Mouse (Mus musculus): ENCODE measurements around the gene Thada. TPM values are rescaled to one million over a fixed set of nuclear protein-coding genes. Genes with fewer than 3 reads are reported as not detected.

The Thada gene
- 28.2 and 32.7 TPM in 2 replicates for total RNA-seq (2015)
- 27.1 and 33.8 TPM in 2 replicates for total RNA-seq (2017)

DNA sequence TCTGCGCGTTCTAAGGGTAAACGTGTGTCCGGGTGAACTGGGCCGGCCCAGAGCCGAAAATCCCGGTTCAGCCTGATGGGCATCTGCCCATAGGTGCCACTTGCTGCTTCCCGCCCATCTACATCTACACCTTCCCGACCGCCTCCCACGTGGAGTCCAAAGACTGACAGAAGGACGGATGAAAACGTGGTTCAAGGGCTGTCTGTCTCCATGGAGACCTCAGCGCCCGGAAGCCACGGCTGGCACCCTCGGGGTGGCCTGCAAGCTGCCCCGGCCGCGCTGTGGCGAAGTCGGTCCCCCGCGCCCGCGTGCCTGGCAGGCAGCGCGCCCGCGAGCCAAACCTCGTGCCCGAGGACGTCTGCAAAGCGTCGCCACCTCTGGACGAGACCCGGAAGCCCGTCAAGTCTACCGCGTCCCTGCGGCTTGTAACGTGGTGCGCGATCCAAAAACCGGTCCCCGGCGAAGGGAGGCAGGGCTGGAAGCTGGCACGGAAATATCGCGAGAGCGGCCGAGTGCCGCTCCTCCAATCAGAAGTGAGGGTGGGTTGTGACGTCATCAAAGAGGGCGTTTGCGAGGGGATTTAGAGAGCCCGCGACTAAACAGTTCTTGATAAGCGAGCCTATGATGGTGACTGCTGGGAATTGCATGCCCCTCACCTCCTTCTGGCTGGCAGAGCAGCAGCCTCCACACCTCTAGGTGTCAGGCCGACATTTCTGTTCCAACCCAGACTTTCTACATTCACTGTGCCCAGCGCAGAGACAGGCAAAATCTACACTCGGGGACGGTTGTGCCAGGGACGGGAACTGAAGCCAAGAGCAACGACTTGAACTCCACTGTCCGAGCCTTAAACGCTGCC lies at the start of gene Thada:
TSS of gene Thada (minus strand) at position 453 of the 856 bp plus-strand sequence.
- peak; percentile 98 for ATAC-seq (replicated peaks; ENCODE audit: poor library complexity)

DNA sequence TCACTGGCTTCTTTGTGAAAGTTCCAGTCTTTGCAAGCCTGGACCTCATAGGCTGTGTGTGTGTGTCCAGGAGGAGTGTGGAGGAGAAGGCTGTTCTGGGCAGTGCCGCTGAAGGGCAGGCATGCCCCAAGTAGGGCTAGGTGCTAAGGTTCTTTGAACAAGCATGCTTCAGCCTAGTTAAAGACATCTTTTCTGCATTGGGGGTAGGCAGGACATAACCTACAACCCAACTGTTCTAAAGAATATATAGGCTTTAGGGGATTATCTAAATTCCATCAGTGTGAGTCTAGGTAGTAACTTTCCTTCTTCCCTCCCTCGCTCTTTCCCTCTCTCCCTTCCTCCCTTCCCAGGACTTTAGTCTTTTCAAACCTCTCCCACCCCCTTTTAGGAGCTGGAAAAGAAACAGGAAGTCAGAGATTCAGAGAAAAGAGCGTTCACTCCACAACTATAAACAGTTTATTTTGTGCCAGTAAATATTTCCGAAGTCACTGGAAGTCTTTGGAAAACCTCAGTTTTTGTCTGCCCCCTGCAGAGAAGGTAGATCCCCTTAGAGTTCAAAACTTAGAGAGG lies 46.6 kb upstream of the Thada start:
- ATAC-seq (replicated peaks; ENCODE audit: poor library complexity): 0 out of 2 replicates have a peak, but pooled peaks have one; percentile 16

DNA sequence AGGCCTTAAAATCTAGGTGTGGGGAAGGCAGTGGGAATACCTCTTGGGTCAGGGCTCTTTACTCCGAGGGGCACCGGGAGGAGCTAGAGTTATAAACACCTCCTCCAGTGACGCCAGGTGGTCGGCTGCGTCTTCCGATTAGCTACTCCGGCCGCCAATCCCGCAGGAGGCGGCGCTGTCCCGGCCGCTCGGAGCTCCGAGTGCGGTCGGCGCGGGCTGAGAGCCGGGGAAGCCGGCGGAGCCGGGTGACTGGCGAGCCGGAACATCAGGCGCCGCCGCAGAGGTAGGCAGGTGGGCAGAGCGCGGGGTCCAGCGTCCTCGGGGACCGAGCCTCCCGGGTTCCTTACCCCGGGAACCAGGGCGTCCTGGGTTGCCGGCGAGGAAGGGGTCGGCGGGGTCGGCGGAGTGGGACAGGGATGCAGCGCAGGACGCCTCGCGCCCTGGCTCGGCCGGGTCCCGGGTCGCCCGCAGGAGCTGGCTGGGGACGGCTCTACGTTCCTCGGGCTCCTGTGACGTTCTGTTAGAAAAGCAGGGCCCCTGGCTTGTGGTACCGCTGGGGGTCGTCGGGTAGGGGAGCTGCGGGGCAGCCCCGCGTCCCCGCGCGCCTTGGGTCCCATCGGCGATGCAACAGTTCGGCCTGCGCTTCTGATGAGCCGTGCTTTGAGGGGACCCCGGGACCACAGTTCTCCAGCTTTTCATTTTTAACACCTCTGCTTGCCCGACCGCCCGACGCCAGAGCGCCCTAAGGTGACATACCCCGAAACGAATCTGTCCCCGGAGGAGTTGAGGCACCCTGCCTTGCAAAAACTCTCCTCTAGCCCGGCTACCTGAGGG lies 45.9 kb upstream of the Thada start, which contains the start of gene Plekhh2:
TSS of gene Plekhh2 (plus strand) at position 214 of the 834 bp plus-strand sequence.
- peak; percentile 78 for ATAC-seq (replicated peaks; ENCODE audit: poor library complexity)

DNA sequence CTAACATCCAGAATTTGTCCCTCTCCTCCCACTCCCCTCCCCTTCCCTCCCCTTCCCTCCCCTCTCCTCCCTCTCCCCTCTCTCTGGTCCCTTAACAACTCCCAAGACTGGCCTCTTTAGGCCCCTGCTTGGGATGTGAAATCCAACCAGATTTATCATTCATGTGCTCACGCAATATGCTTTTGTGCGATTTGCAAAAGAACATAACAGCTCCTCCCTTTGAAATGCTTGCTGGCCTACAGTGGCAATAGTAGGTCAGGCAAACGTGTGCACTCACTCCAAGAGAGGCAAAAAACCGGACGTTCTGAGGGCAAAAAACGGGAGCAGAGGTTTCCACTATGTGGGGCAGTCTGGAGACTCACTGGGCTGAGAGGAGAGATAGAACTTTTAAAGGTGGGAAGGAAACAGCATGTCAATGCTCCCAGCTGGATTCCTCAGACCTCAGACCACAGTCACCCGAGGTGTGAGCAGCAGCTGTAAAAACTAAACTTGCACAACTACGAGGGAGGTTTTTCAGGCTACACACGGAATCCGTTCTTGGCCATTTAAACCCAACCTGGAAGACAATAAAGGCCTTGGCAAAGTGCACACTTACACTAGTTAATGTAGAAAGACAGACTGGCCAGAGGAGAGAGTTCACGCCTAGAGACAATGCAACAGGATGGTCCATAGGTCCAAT lies 45.1 kb upstream of the Thada start:
- ATAC-seq (replicated peaks; ENCODE audit: poor library complexity): no peak

DNA sequence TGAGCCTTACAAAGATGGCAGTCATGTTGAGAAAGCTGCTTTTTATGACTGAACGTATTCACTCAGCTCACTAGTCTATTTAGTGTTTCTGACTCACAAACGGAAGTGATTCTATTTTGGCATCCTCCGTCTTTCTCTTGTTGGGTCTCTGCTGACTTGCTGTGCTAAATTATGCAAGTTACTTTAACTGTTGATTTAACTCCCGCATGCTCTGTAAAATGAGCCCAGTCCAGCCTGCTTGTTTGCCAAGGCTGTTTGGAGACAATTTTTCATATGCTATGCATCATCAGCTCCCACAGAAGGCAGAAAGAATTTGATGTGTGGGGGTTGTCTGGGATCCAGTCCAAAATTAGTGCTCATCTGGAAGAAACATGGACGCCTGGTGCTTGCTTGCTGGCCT lies 44.4 kb upstream of the Thada start:
- no peak for ATAC-seq (replicated peaks; ENCODE audit: poor library complexity)

DNA sequence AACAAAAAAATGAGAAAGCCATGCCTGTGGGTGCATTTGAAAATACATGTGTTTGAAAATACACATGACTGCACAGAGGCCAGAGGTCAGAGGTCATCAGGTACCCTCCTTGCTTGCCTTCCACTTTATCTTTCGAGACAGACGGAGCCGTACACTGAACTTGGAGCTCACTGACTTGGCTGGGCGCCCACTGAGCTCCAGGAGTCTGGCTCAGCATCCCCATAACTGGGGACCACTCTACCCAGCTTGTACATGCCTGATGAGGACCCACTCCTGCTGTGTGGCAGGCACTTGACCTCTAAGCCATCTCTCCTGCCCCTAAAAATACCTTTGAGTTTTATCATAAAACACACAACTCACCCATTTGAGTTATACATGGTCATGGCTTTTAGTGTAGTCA lies 43.2 kb upstream of the Thada start:
- ATAC-seq (replicated peaks; ENCODE audit: poor library complexity): 0 out of 2 replicates have a peak, but pooled peaks have one; percentile 18

DNA sequence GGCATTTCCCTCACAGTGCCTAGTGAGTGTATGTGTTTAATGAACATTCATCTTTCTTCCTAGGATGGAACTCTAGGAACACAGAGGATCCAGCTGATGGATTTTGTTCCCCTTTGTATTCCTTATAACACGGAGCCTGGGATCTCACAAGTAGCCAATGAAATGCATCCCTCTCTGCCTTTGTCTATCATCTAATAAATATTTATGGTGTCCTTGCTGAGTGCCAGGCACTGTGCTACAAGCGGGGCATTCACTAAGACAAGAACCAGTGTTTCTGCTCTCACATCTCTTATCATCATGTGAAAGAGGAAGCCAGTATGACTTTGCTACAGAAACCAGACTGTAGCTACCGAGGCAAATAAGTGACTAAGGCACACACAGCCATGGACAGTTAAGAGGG lies 42.7 kb upstream of the Thada start:
- ATAC-seq (replicated peaks; ENCODE audit: poor library complexity): 0 out of 2 replicates have a peak, but pooled peaks have one; percentile 30

DNA sequence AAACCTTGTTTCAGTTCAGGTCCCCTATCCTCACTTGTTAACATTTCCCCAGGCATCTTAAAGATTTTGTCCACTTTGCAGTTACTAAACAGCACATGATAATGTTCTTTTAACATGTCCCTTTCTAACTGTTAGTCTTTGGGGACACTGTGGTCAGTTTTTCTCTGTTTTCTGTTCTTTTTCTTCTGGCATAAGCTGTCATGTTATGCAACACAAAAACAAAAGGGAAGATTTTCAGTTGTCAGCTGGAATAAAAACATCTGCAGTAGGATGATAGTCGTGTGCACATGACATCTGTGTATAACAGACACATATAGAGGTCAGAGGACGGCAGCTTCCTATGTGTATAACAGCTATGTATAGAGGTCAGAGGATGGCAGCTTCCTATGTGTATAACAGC lies 39.9 kb upstream of the Thada start:
- ATAC-seq (replicated peaks; ENCODE audit: poor library complexity): no peak

DNA sequence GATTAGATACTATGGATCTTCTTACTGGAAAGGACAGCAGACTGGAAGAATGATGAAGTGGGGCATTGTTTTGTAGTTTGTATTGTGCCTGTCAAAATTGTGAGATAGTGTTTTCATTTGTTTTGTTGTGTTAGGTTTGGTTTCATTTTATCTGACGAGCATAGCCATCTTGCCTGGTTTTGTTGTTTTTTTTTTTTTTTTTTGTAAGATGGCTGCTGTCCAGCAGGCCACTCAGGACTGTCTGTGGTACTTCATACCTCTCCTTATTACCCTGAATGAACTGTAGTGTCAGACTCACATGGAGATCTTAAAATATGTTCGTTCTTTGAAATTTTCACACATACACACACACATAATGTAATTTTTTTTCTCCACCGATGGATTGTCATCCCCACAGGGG lies 36.3 kb upstream of the Thada start:
- no peak for ATAC-seq (replicated peaks; ENCODE audit: poor library complexity)

DNA sequence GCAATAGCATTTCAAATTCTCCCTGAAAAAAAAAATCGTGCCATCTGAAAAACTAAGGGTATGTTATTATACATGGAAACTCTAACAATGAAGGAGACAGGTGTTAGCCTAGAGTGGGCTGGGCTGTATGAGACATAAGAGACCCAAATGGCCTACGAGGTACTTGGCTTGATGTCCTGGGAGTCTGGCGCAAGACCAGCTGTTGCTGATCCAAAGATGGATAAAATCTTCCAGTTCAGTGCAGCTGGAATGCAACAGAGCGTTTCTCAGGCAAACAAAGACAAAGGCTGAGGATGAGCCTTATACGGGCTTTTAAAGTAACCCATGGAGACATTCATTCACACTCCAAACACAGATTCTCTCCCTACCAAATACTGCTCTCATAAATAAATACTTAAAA lies 32.6 kb upstream of the Thada start:
- ATAC-seq (replicated peaks; ENCODE audit: poor library complexity): no peak

DNA sequence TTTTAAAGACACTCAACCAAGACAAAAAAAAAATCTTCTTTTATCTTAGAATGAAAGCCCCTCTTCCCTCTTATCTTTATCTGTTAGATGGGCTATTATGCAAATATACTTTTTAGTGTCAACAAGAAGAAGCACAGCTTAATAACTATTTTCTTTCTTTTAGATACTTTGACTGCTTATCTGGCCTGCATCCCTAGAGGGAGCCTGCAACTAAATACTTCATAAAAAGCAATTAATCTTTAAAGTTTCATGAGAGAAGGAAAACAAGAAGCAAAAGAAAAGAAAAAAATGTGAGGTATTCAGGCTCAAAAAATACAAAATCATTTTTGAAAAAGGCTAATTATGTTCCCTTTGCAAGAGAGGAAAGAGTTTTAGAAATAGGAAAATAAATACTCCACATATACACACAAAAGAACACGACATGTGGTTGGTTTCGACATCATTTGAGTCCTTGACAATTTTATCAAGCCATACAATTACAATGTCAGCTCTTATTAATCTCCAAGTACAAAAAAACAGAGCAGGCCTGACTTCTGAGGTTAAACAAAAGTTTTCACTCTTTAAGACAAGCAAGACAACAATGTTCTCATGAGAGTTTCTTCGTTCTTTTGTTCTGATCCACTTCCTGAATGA lies 32.1 kb upstream of the Thada start:
- ATAC-seq (replicated peaks; ENCODE audit: poor library complexity): no peak

DNA sequence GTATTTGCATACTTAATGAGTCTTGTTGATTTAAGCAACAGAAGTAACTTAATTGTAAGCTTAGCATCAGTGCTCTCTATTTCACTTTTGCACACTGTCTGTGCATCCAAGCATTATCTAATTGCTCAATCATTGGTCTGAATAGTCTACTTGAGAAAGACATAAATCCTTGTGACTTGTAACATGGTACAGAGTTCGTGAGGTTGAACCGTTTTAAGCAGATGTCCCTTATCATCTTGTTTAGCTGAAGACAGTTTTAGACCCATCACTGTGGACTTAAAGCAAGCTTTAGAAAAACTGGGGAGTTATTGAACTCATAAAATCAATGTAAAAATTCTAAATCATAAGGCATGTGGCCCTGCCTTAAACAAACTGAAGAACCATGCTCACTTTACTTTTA lies 31.6 kb upstream of the Thada start:
- ATAC-seq (replicated peaks; ENCODE audit: poor library complexity): no peak

DNA sequence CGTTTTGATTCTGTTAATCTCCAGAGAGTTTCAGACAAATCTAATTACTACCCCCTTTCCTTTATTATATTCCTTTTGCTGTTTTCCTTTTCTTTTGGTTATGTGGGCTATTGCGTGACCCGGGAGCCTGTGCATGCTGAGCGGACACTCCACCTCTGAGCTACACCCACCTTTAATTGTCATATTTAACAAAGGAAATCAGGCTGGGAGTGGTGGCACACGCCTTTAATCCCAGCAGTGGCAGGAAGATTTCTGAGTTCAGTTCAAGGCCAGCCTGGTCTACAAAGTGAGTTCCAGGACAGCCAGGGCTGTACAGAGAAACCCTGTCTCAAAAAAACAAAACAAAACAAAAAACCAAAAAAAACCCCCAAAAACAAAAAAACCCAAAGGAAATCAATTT lies 31.0 kb upstream of the Thada start:
- ATAC-seq (replicated peaks; ENCODE audit: poor library complexity): no peak

DNA sequence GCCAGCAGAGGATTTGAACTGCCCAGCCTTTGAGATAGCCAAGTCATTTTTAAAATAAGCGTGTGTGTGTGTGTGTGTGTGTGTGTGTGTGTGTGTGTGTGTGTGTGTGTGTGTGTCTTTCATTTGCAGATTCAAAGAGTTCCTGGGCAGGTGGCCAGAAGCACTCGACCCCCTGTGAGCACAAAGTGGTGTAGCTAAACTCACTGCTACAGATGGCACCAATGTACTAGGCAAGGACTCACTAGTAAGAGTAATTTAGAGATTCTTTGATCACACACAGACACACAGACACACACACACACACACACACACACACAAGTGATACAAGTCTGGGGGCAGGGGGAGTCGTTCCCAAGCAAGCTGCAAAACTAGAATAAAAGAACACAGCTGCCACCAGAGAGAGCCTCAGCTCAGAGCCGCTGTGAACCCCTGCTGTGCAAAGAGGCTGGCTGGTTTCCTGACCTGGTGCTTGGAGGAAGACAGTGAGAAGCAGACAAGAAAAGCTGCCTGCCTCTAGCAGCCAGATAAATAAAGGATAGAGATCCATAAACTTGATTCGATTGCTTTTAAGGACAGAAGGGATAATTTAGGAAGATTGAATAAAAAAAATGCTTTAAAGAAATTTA lies 26.4 kb upstream of the Thada start:
- no peak for ATAC-seq (replicated peaks; ENCODE audit: poor library complexity)

DNA sequence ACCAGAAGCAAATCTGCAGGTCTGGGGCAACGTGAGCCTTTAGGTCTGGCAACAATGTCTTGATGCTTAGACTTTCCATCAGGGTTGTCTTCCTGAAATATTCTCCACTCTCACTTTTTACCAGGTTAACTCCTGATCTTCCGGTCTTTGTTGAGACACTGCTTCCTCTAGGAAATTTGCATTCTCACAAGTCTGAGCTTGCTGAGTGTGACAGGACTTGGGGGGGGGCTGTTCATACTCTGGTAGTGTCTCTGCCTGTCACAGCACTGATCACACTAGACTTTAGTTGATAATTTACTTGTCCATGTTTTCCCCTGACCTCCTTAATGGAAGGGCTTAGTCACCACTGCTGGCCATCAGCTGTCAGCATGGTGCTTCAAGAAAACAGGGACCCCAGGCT lies 21.4 kb upstream of the Thada start:
- no peak for ATAC-seq (replicated peaks; ENCODE audit: poor library complexity)

DNA sequence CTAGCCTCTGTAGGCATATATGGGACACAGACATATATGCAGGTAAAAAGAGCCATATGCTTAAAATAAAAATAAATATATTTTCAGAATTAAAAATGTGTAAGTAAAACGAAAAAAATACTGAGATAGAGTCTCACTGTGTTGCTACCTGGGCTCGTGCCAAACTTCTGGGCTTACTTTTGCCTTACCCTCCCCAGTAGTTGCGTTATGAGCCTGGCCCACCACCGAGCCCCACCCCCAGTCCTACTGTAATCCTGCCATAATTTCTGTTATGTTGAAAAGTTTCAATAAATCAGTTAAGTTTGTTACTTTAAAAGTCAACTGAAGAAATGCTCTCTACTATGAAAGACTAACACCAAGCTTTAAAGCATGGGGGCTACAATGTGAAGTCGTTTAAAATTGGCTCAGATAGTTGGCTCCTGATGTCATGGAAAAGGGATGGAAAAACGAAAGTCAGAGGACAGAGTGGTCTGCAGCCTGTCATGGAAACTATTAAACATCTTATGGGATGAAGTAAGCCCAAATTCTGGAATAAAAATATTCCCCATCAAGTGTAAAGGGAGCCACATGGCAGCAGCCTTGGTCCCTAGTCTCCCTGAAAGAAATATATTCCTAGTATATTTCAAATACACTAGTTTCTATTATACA lies 17.8 kb upstream of the Thada start:
- no peak for ATAC-seq (replicated peaks; ENCODE audit: poor library complexity)

DNA sequence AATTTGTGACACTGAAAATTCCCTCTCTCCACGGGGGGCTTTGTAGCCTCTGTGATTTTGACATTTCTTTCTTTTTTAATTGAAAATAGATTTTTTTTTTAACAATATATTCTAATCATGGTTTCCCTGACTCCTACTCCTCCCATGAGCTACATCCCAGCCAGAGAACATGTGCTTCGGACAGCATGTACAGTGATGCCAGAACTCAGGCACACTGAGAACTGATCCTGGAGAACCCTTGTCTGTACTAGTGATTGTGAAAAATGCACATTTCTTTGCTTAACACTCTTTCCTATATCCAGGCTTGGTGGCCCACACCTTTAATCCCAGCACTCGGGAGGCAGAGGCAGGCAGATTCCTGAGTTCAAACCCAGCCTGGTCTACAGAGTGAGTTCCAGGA lies 16.8 kb upstream of the Thada start:
- no peak for ATAC-seq (replicated peaks; ENCODE audit: poor library complexity)

DNA sequence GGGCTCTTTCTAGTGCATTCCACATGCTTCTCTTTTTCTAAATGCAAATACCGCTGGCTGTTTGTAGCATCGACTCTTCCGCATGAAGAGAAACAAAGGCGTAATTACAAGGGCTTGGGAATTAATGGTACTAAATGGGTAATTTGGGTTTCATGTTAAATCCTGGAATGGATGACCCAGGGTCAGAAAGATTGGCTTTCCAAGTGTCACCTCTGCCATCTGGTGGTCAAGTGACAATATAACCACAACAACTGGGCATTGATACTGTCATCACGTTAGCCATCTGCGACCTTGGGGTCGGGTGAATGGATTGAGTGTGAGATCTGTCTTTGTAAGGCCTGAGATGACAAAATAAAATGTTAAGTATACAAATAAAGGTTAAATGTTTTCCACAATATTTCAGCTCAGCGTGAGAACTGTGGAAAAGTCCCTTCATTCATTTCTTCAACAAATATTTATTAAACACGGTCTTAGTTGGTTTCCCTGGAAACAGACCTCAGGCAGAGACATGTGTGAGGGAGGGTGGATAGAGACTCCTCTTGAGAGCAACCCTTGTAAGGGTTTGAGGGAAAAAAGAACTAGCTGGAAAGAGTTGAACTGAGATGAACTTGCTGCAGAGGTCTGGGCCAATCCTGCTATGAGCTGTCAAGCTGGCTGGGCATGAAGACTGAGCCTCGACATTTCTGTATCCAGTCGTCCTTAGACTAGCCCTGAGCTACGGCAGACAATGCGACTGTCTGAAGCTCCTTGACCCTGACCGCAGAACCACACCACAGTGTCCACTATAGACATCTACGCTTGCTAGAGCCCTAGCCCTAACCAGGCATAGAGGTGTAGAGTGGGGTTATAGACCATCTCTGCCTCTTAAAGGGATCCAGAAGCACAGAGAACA lies 14.7 kb upstream of the Thada start:
- peak; percentile 78 for ATAC-seq (replicated peaks; ENCODE audit: poor library complexity)
